Mouse (Mus musculus): ENCODE results near the gene Gpr182.

Gpr182 gene

GRCm38 (mm10) chr10:127738151-127738882, 13.2 kb downstream of the Gpr182 start:
- DNase-seq, result no peak

- DNase-seq, result no peak
Measured at GRCm38 (mm10) chr10:127737552-127737951, 14.0 kb downstream of the Gpr182 start.

DNA sequence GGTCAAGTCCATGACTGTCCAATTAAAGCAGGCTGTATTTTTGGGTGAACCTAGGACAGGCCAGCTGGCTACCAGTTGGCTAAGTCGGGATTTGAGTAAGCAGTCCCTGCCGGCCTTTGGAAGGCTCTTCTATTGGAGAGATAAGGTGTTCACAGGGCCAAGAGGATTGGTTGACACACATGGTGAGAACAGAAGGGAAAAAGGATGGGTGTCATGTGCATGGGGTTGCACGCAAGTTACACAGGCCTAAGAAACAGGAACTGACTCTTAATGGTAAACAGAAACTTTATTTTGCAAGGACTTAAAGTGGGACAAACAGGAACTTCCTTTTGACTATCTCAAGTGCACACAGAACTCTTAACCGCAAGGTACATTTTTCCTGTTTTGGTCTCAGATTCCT, 14.6 kb downstream of the Gpr182 start:
- no peak for DNase-seq

DNA sequence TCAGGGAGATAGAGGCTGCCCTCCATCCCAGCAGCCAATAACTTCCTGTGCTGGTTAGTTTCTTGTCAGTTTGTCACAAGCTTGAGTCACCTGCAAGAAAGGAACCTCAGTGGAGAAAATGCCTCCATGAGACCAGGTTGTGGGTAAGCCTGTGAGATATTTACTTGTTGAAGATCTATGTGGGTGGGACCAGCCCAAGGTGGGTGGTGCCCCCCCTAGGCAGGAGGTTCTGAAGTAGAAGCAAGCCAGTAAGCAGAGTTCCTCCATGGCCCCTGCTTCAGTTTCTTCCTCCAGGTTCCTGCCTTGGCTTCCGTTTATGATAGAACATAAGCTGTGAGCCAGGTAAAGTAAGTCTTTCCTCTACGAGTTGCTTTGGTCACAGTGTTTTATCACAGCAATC, 15.3 kb downstream of the Gpr182 start:
- no peak for DNase-seq

- no peak for DNase-seq
Measured at GRCm38 (mm10) chr10:127734434-127734833, 17.1 kb downstream of the Gpr182 start.

DNA sequence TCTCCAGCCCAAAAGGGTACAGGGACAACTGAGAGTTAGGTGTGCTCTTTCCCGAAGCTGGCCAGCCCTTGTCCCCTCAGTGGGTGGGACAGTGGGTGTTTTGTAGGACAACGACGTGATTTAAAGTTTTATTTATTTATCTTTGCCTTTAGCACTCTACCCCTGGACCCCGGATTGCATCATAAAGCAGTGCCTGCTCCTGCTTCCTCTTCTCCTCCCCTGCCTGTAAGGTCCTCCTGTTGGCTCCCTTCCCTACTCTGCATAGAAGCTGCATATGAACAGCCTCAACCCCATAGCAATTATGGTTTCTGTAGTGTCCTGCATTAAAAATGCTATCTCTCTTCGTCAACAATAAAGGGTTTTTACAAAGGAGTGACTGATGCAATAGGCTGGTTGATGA, 20.1 kb downstream of the Gpr182 start:
- DNase-seq, result no peak

DNA sequence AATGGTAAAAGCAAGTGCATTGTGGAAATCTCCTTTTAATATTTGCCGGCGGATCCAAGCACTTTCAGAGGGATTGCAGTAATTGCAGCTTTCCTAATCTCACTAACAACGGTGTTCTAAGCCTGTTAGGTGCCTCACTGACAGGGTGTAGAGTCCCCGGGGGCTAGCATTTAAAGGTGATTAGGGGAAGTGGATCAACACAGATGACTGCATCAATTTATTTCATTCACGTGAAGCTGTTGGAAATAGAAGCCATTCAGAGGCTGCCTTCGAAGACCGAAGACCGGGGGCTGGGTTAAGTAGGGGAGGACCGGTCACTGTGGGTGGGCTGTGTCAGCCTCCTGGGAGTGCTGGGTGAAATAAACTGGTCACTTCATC, 20.6 kb downstream of the Gpr182 start:
- no peak for DNase-seq

DNA sequence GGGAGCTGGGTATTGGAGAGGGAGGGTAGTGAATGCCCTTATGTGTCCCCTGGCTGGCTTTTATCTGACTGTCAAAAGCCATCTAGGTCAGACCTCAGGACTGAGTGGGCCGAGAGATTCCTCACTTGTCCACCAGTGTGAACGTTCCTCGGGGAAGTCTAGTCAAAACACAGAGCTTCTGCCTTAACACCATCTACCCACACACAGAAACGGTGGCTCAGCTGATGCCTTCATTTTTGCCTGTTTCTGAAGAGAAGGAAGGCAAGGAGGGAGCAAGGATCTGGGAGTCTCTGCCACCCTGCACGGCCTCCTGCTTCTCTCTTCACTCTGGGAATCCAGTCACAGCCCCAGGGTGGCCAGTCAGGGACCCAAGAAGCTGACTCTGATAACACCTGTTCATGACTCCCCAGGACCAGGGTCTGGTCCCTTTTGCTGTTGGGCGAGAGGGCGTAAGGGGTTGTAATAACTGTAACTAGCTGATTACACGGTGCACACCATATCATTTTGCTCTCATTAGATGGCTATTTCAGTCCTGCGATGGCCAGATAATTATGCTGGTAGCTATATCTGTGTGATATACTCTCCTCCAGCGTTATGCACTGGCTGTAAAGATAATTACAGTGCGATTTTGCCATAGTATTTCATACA, 21.1 kb downstream of the Gpr182 start:
- no peak for DNase-seq

GRCm38 (mm10) chr10:127728437-127728836, 23.1 kb downstream of the Gpr182 start:
- DNase-seq, result no peak

DNA sequence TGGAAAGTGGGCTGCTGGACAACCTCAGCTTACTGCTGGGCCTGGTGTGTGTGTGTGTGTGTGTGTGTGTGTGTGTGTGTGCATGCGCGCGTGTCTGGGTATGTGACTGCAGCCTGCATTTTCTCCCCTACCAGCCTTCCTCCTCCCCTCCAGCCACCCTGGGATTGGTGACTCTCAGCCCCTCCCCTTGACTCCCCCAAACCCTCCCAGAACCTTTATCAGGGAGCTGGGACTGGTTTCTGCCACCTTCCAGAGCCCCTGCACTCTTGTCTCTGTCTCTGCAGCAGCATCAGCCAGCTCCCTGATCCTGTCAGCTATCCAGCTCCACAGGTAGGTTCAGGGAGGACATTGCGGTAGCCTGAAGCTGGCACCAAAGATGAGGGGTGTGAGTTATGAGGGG, 26.4 kb downstream of the Gpr182 start:
- no peak for DNase-seq

GRCm38 (mm10) chr10:127724178-127724577, 27.4 kb downstream of the Gpr182 start, which contains the start of gene Tac2:
Gene Tac2, plus strand, starts transcription at chr10:127724478.
- no peak for DNase-seq

DNA sequence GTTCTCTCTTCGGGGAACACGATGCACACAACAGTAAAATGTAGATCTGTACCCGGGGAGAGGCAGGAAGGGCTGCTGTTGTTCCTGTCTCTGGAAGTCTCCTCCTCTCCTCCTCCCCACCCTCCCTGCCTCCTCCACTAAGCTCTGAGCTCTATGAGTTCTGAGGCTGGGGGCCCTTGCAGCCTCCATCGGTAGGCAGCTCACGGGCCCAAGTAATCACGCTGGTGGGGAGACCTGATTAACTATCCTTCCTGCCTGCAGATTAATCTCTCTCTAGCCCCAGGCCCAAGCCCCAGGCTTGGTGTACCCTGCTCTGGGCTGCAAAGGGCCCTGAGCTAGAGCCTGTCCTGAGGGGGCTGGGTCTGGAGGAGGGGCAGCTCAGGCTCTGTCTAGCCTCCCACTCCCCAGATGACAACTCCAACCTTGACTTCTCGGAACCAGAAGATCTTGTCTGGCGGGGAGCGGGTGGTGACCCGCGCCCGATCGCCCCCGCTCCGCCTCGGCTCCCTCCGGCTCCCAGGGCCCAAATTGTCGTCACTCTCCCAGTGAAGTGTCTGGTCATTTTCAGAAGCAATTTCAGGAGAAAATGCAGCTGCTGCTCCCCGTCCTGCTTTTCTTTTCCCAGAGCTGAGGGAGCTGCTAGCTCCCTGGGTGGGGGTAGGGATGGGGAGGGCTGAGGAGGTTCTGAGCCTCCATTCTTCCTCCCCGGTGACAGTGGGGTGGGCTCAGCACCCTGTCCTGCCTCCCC, 29.7 kb downstream of the Gpr182 start:
- DNase-seq, result no peak

DNA sequence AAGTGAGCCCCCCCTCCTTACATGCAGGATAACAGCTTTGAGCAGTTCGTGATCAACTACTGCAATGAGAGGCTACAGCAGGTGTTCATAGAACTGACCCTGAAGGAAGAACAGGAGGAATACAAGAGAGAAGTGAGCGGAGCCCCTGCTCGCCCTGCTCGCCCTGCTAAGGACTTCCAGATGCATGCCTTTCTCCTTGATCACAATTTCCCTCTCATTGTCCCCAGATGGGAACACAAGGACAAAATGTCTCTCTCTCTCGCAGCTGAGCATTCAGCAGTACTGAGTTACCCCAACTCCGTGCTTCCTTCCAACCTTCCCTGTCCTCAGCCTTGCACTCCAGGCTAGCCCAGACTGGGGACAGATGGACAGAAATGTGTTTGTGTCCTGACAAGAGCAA, 38.8 kb downstream of the Gpr182 start:
- DNase-seq, result no peak

DNA sequence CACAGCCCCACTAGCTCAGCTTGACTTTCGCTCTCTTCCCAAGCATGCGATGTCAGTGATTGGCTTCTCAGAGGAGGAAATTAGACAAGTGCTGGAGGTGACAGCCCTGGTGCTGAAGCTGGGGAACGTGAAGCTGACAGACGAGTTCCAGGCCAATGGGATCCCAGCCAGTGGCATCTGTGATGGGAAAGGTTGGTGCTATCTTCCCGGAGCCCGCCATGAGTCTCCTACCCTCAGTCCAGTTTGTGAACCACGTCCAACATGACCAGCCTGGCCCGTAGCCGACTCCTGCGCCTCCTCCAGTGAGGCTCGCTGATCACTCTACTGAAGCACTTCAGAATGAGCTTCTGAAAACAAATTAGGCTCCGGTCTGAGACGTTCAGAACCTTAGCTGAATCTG, 41.2 kb downstream of the Gpr182 start:
- no peak for DNase-seq

DNA sequence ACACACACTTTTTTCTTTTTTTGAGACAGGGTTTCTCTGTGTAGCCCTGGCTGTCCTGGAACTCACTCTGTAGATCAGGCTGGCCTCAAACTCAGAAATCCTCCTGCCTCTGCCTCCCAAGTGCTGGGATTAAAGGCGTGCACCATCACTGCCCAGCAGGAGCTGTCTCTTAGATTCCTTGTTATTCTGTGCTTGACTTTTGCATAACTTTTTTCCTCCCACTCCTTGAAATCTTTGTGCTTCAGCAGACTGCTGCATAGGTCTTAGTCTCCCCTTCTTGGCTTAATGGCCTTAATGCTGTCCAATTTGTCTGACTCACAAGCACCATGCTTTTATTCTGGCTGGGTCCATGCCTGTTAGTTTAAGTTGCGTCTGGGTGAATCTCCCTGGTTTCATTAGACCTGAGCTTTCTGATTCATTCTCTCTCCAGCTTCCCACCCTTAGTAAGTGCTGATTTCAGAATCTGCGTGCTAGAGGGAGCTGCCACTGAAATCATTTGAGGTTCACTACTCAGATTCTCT, 42.6 kb downstream of the Gpr182 start:
- DNase-seq, result no peak

GRCm38 (mm10) chr10:127707721-127708120, 43.8 kb downstream of the Gpr182 start:
- no peak for DNase-seq

DNA sequence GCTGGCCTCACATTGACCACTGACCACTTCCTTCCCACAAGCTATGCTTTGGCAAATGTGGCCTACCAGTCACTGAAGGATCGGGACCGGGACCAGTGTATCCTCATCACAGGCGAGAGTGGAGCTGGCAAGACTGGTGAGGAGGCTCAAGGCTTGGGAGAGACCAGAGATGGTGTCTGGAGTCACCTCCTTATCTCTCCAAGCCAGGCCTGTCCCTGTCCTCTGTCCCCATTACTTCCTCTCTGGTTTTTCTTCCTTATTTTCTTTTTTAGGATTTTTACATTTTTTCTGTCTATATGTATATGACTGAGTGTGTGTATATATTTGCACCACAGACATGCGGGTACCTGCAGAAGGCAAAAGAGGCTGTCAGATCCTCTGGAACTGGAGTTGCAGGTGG, 45.7 kb downstream of the Gpr182 start:
- no peak for DNase-seq

DNA sequence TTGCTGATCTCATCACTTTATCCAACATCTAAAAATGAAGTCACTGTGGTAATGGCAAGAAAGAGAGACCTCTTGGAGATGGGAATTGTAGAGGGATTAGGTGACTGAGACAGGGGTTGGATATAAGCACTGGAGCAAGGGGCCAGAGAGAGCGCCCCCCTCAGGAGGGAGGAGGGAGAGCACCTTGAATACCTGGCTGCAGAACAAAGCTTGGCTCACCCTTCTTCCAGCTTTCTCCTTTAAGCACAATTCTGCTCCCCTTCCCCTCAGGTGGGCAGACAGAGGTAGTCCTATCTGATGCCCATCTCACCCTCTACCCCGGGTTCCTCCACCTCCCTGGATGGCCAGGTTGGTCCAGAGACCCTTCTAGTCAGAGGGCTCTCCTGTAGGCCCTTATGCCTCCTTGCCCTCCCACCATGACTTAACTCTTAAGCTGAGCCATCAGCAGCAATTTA, 46.7 kb downstream of the Gpr182 start, which contains the start of gene Myo1a:
Gene Myo1a, plus strand, starts transcription at position 405 of the 455 bp plus-strand sequence.
- no peak for DNase-seq

GRCm38 (mm10) chr10:127704293-127704692, 47.2 kb downstream of the Gpr182 start:
- no peak for DNase-seq

GRCm38 (mm10) chr10:127703299-127703698, 48.2 kb downstream of the Gpr182 start:
- DNase-seq, result no peak

DNA sequence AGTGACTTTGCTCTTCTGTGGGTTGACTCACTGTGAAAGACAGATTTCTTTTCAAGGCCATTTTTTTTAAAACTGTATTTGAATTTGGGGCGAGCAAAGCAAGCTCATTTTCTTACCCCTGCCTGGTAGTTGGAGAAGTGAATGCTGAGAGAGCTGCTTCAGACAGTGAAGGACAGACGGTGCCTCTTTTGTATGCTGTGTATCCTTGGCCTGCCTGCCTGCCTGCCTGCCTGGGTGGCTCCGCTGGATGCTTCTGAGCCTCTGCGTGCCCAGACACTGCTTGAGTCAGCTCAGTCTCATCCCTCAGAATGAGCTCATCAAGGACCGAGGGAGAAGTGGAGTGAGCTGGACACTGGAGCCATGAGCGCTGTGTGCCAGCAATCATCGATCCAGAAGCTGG, 52.6 kb downstream of the Gpr182 start:
- no peak for DNase-seq

Data from right cerebral cortex, postnatal 14 days (tissue).